Mouse (Mus musculus) embryonic fibroblast, embryonic 13.5 days (primary cell): ENCODE results near the gene Ptprr.

Experiments used
- CTCF ChIP-seq: IDR thresholded peaks from 2 replicates; pipeline ENCODE4 v1.5.1; 2011; ENCODE audit warnings: mild to moderate bottlenecking, control low read depth, low read length, moderate library complexity, borderline replicate concordance; ENCODE audit not compliant: insufficient read depth
- POLR2A ChIP-seq: IDR thresholded peaks from 2 replicates; pipeline ENCODE4 v1.6.1; 2011; ENCODE audit warnings: low read depth, mild to moderate bottlenecking, control low read depth, low read length, moderate library complexity

DNA sequence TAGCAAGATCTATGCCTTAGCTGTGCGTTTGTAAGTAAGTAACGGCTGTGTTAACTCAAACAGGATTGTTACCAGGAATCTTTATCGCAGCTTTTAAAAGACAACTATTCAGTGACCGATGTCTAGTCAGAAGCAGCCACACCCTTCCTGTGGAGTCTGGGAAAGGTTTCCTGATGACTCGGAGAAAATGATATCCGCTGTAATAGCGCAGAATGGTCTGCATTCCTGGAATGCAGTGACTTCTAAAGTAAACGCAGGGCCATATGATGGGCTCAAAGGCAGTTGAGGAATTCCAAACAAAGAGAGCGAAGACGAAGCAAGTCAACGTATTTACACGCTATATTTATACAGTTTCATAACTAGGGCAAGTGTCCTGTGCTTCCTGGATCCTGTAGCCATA, 279.8 kb downstream of the Ptprr start:
- TF ChIP-seq POLR2A (no peak), CTCF (no peak)
